Mouse (Mus musculus) lung, embryonic 14.5 days (tissue): Measurements from ENCODE around the gene Phkg2. TPM values are rescaled to one million over a fixed set of nuclear protein-coding genes. Genes with fewer than 3 reads are reported as not detected.

ENCODE experiments used
- ATAC-seq: fragments of 200-750 bp; cut with Nextera tagmentation; 2 replicates; pipeline ENCODE4 v1.8.0; 2017; ENCODE audit warnings: mild to moderate bottlenecking, moderate TSS enrichment, moderate library complexity; ENCODE audit not compliant: insufficient read depth
- DNase-seq: peaks from one replicate; pipeline ENCODE4 v3.0.0-alpha.2; 2015
- H3K27ac ChIP-seq: fragments of 300-500 bp; sonication (generic); 2 replicates; pipeline ENCODE4 v1.5.1; 2014; ENCODE audit warnings: low read depth, mild to moderate bottlenecking, moderate library complexity
- H3K27me3 ChIP-seq: fragments of 300-500 bp; sonication (generic); 2 replicates; pipeline ENCODE4 v1.6.1; 2014; ENCODE audit warnings: low read length, control low read depth; ENCODE audit not compliant: insufficient read depth
- H3K36me3 ChIP-seq: fragments of 300-500 bp; sonication (generic); 2 replicates; pipeline ENCODE4 v1.6.1; 2014; ENCODE audit warnings: control low read depth; ENCODE audit not compliant: insufficient read depth
- H3K4me1 ChIP-seq: fragments of 300-500 bp; sonication (generic); 2 replicates; pipeline ENCODE4 v1.6.1; 2014; ENCODE audit warnings: antibody characterized with exemption, control low read depth; ENCODE audit not compliant: insufficient read depth
- H3K4me2 ChIP-seq: fragments of 300-500 bp; sonication (generic); 2 replicates; pipeline ENCODE4 v1.6.1; 2014; ENCODE audit warnings: mild to moderate bottlenecking
- H3K4me3 ChIP-seq: fragments of 300-500 bp; sonication (generic); 2 replicates; pipeline ENCODE4 v1.5.1; 2014; ENCODE audit warnings: low read depth, low read length
- H3K9ac ChIP-seq: fragments of 300-500 bp; sonication (generic); 2 replicates; pipeline ENCODE4 v1.6.1; 2014
- H3K9me3 ChIP-seq: fragments of 300-500 bp; sonication (generic); 2 replicates; pipeline ENCODE4 v1.6.1; 2016; ENCODE audit warnings: low read depth, low read length, control low read depth
- CTCF ChIP-seq: IDR thresholded peaks from 2 replicates; pipeline ENCODE4 v1.5.1; 2016; ENCODE audit warnings: antibody characterized with exemption, low read depth
- WGBS: fragments of 180-500 bp; shearing (Covaris S2); extraction: QIAGEN DNeasy Blood & Tissue Kit; methylation state at CpG from one replicate; pipeline ENCODE4 v1.1.7; 2014; 5-methylcytosine and 5-hydroxymethylcytosine counted together
- polyA plus RNA-seq: library from polyadenylated mRNA; unstranded; fragments of >200 nt; fragmentation: Nextera tagmentation; extraction: Ambion mirVana; gene quantifications from 2 replicates; pipeline ENCODE4 v1.2.1, GENCODE M21; 2014

The Phkg2 gene
- polyA plus RNA-seq, 1 experiment from 2014 or later = 39.3 TPM

GRCm38 (mm10) chr7:127601735-127602134, 28.6 kb downstream of the Phkg2 start:
- Histone ChIP-seq H3K4me2 (no peak overlapping the region), H3K27ac (no peak overlapping the region), H3K36me3 (peaks cover 87% of the 10 kb centered on the region), H3K4me3 (no peak overlapping the region), H3K27me3 (no peaks in the 10 kb centered on the region), H3K4me1 (no peaks in the 10 kb centered on the region), H3K9ac (no peak overlapping the region), H3K9me3 (no peaks in the 10 kb centered on the region)
- 87% methylated on average over 4 of the region's 4 CpGs for WGBS
- DNase-seq (no peak), ATAC-seq (no peak)
- TF ChIP-seq CTCF = no peak

DNA sequence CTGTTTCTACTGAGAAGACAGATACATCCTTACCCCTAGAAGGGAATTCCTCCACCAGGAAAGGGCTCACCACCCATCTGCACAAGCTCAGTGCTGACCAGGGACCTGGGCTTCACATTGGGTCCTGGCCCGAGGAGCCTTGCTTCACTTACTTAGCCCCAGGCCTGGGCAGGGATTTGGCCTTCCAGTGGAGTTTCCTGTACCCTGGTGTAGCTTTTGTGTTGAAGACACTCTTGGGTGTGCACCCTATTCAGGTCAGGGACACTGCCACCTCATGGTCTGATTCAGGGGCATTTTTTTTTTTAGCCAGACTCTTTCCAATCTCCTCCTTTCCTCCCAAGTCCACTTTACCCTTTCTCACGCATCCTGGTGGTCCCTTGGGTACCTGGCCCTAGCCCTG, 29.8 kb downstream of the Phkg2 start:
- peaks cover 76% of the 10 kb centered on the region for H3K36me3 ChIP-seq

DNA sequence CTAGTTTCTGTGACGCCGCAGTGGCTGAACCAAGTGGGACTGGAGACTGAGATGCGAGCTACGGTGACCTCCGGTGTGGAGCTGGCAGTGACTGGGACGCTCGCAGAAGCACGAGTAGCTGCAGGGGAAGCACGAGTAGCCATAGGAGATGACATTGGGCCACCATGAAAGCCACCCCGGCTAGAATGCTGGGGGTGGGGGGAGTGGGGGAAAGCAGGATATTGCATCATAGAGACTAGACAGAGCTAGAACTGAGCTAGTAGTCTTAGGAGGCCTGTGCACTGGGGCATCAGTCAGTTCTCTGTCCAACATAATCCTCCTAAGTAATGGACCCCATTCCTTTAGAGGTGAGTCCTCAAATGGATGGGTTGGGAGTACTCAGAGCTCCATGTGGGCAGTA, 31.1 kb downstream of the Phkg2 start:
- Histone ChIP-seq H3K27me3 (no peaks in the 10 kb centered on the region), H3K4me1 (no peaks in the 10 kb centered on the region), H3K4me3 (no peak overlapping the region), H3K4me2 (no peak overlapping the region), H3K36me3 (peaks cover 76% of the 10 kb centered on the region), H3K9me3 (no peaks in the 10 kb centered on the region), H3K9ac (no peak overlapping the region), H3K27ac (no peak overlapping the region)
- no peak for DNase-seq
- 87% methylated on average over 10 of the region's 10 CpGs for WGBS
- TF ChIP-seq CTCF = no peak
- no peak for ATAC-seq

More for the DNA sequence above, 29.8 kb downstream of the Phkg2 start:
- no peak overlapping the region for H3K4me3 ChIP-seq
- H3K4me1 ChIP-seq = no peaks in the 10 kb centered on the region
- H3K4me2 ChIP-seq = no peak overlapping the region
- 85% methylated on average over 2 of the region's 2 CpGs for WGBS
- no peak for DNase-seq
- no peak overlapping the region for H3K27ac ChIP-seq
- no peaks in the 10 kb centered on the region for H3K9me3 ChIP-seq
- H3K27me3 ChIP-seq = no peaks in the 10 kb centered on the region
- ATAC-seq = no peak
- H3K9ac ChIP-seq = no peak overlapping the region
- no peak for TF ChIP-seq CTCF

- TF ChIP-seq CTCF = no peak
- Histone ChIP-seq H3K9ac (no peak overlapping the region), H3K4me1 (no peaks in the 10 kb centered on the region), H3K27me3 (no peaks in the 10 kb centered on the region), H3K36me3 (peaks cover 76% of the 10 kb centered on the region), H3K27ac (no peak overlapping the region), H3K4me3 (no peak overlapping the region), H3K4me2 (no peak overlapping the region), H3K9me3 (no peaks in the 10 kb centered on the region)
- DNase-seq = no peak
- no peak for ATAC-seq
- WGBS = 64% methylated on average over 6 of the region's 6 CpGs
These were observed 34.0 kb downstream of the Phkg2 start for GRCm38 (mm10) chr7:127607150-127607549.

DNA sequence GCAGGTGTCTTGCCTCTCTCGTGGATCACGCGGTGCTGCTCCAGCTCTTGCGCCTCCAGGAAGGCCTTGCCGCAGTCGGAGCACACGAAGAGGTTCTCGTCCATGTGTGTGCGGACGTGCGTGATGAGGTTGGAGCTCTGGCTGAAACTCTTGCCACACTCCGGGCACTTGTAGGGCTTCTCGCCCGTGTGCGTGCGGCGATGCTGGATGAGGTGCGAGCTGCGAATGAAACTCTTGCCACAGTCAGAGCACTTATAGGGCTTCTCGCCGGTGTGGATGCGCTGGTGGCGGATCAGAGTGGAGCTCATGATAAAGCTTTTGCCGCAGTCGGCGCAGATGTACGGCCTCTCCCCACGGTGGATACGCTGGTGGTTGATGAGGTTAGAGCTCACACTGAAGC, 37.9 kb downstream of the Phkg2 start:
- H3K27ac ChIP-seq = no peak overlapping the region
- H3K4me3 ChIP-seq = no peak overlapping the region
- ATAC-seq = no peak
- no peak overlapping the region for H3K9ac ChIP-seq
- peaks cover 54% of the 10 kb centered on the region for H3K36me3 ChIP-seq
- 0 out of 2 replicates have a peak, but pooled peaks cover 3% of the 10 kb centered on the region for H3K4me1 ChIP-seq
- no peak for TF ChIP-seq CTCF
- no peak overlapping the region for H3K4me2 ChIP-seq
- 96% methylated on average over 29 of the region's 29 CpGs for WGBS
- H3K9me3 ChIP-seq = no peaks in the 10 kb centered on the region
- DNase-seq = no peak
- no peaks in the 10 kb centered on the region for H3K27me3 ChIP-seq

GRCm38 (mm10) chr7:127611561-127611960, 38.4 kb downstream of the Phkg2 start:
- Histone ChIP-seq H3K4me2 (no peak overlapping the region), H3K27me3 (no peaks in the 10 kb centered on the region), H3K36me3 (peaks cover 52% of the 10 kb centered on the region), H3K4me3 (no peak overlapping the region), H3K4me1 (0 out of 2 replicates have a peak, but pooled peaks cover 3% of the 10 kb centered on the region), H3K27ac (no peak overlapping the region), H3K9me3 (no peaks in the 10 kb centered on the region), H3K9ac (no peak overlapping the region)
- 95% methylated on average over 26 of the region's 26 CpGs for WGBS
- TF ChIP-seq CTCF = no peak
- ATAC-seq (no peak), DNase-seq (no peak)

DNA sequence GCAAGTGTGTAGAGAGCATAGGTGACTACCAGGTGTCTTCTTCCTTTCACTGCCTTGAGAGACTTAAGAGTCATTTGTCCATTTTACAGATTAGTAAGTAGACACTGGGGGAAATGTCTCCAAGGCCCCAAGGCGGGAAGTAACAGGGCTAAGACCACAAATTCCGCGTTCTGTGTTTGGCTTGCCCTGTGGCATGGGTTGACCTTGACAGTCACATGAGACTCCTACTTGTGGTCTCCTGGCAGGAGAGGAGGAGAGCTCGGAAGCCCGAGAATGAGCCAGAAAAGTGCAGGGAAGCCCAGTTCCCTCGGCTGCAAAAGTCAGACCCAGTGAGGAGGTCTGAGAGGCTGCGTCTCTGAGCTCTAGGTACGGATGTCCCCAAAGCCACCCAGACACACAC, 40.4 kb downstream of the Phkg2 start:
- H3K27me3 ChIP-seq = no peaks in the 10 kb centered on the region
- no peaks in the 10 kb centered on the region for H3K9me3 ChIP-seq
- H3K9ac ChIP-seq = peak overlapping the region; percentile 83
- no peak for TF ChIP-seq CTCF
- DNase-seq (no peak), ATAC-seq (no peak)
- H3K27ac ChIP-seq = no peak overlapping the region
- H3K4me1 ChIP-seq = 0 out of 2 replicates have a peak, but pooled peaks cover 3% of the 10 kb centered on the region
- peaks cover 44% of the 10 kb centered on the region for H3K36me3 ChIP-seq
- 82% methylated on average over 8 of the region's 8 CpGs for WGBS
- peak overlapping the region; percentile 85 for H3K4me3 ChIP-seq
- peak overlapping the region; percentile 76 for H3K4me2 ChIP-seq

- Histone ChIP-seq H3K9me3 (no peaks in the 10 kb centered on the region), H3K4me1 (0 out of 2 replicates have a peak, but pooled peaks cover 3% of the 10 kb centered on the region), H3K9ac (peak overlapping the region; percentile 83), H3K27ac (peak overlapping the region; percentile 71; the same call in 1 of the 2 replicates), H3K4me3 (peak overlapping the region; percentile 85), H3K4me2 (peak overlapping the region; percentile 76), H3K36me3 (peaks cover 38% of the 10 kb centered on the region), H3K27me3 (no peaks in the 10 kb centered on the region)
- no peak for TF ChIP-seq CTCF
- WGBS = 18% methylated on average over 8 of the region's 8 CpGs
- DNase-seq = no peak
- no peak for ATAC-seq
These were observed 41.0 kb downstream of the Phkg2 start for GRCm38 (mm10) chr7:127614091-127614490.
